Mouse (Mus musculus) intestine, embryonic 16.5 days (tissue): ENCODE measurements around the gene Eif4e1b. TPM values are rescaled to one million over a fixed set of nuclear protein-coding genes. Genes with fewer than 3 reads are reported as not detected.
A peak's percentile ranks its signal among the peaks of the same experiment; 100 is the strongest.

ENCODE experiments used
- ATAC-seq: fragments of 200-750 bp; cut with Nextera tagmentation; 2 replicates; pipeline ENCODE4 v1.8.0; 2017; ENCODE audit warnings: moderate TSS enrichment, moderate library complexity
- H3K27ac ChIP-seq: fragments of 300-500 bp; sonication (generic); 2 replicates; pipeline ENCODE4 v1.5.1; 2014; ENCODE audit warnings: mild to moderate bottlenecking, low read length
- H3K27me3 ChIP-seq: fragments of 300-500 bp; sonication (generic); replicated peaks from 2 replicates; pipeline ENCODE4 v1.6.1; 2014; ENCODE audit warnings: low read length, control low read depth, mixed read lengths; ENCODE audit not compliant: control insufficient read depth, insufficient read depth
- H3K36me3 ChIP-seq: fragments of 300-500 bp; sonication (generic); 2 replicates; pipeline ENCODE4 v1.6.1; 2014; ENCODE audit warnings: low read length, control low read depth; ENCODE audit not compliant: control insufficient read depth, insufficient read depth
- H3K4me1 ChIP-seq: fragments of 300-500 bp; sonication (generic); 2 replicates; pipeline ENCODE4 v1.6.1; 2014; ENCODE audit warnings: low read length, control low read depth, mixed read lengths; ENCODE audit not compliant: control insufficient read depth, insufficient read depth
- H3K4me2 ChIP-seq: fragments of 300-500 bp; sonication (generic); 2 replicates; pipeline ENCODE4 v1.6.1; 2014; ENCODE audit warnings: low read depth, low read length, control low read depth
- H3K4me3 ChIP-seq: fragments of 300-500 bp; sonication (generic); 2 replicates; pipeline ENCODE4 v1.5.1; 2014; ENCODE audit warnings: mild to moderate bottlenecking, low read length
- H3K9ac ChIP-seq: fragments of 300-500 bp; sonication (generic); 2 replicates; pipeline ENCODE4 v1.6.1; 2014; ENCODE audit warnings: low read depth, low read length
- H3K9me3 ChIP-seq: fragments of 300-500 bp; sonication (generic); 2 replicates; pipeline ENCODE4 v1.6.1; 2016; ENCODE audit warnings: low read length, control low read depth; ENCODE audit not compliant: control insufficient read depth
- WGBS: fragments of 180-500 bp; shearing (Covaris S2); extraction: QIAGEN DNeasy Blood & Tissue Kit; methylation state at CpG from one replicate; pipeline ENCODE4 v1.1.7; 2014; 5-methylcytosine and 5-hydroxymethylcytosine counted together
- polyA plus RNA-seq: library from polyadenylated mRNA; unstranded; fragments of >200 nt; fragmentation: Nextera tagmentation; extraction: Ambion mirVana; gene quantifications from 2 replicates; pipeline ENCODE4 v1.2.1, GENCODE M21; 2015

The Eif4e1b gene
- polyA plus RNA-seq, 1 experiment from 2014 or later = not detected

- H3K4me1 ChIP-seq = no peaks in the 10 kb centered on the region
- no peak overlapping the region for H3K4me2 ChIP-seq
- 0 out of 2 replicates have a peak, but pooled peaks cover under 1% of the 10 kb centered on the region for H3K9me3 ChIP-seq
- H3K27me3 ChIP-seq = peaks cover 3% of the 10 kb centered on the region; the same call in 1 of the 2 replicates
- H3K36me3 ChIP-seq = no peaks in the 10 kb centered on the region
- WGBS = 73% methylated on average over 12 of the region's 12 CpGs
- H3K9ac ChIP-seq = no peak overlapping the region
- no peak overlapping the region for H3K4me3 ChIP-seq
- no peak overlapping the region for H3K27ac ChIP-seq
- ATAC-seq = no peak
These were observed 24.3 kb downstream of the Eif4e1b start for GRCm38 (mm10) chr13:54808067-54808466.

GRCm38 (mm10) chr13:54811476-54811875 lies 27.7 kb downstream of the Eif4e1b start:
- no peak overlapping the region for H3K4me3 ChIP-seq
- H3K27me3 ChIP-seq = peaks cover under 1% of the 10 kb centered on the region; the same call in 1 of the 2 replicates
- no peaks in the 10 kb centered on the region for H3K4me1 ChIP-seq
- H3K36me3 ChIP-seq = no peaks in the 10 kb centered on the region
- H3K4me2 ChIP-seq = no peak overlapping the region
- no peak overlapping the region for H3K27ac ChIP-seq
- no peaks in the 10 kb centered on the region for H3K9me3 ChIP-seq
- H3K9ac ChIP-seq = no peak overlapping the region
- no peak for ATAC-seq
- 63% methylated on average over 7 of the region's 7 CpGs for WGBS

GRCm38 (mm10) chr13:54813381-54813780 lies 29.6 kb downstream of the Eif4e1b start:
- ATAC-seq = no peak
- Histone ChIP-seq H3K4me3 (no peak overlapping the region), H3K4me2 (no peak overlapping the region), H3K9me3 (no peaks in the 10 kb centered on the region), H3K27ac (no peak overlapping the region), H3K36me3 (no peaks in the 10 kb centered on the region), H3K9ac (no peak overlapping the region), H3K4me1 (no peaks in the 10 kb centered on the region), H3K27me3 (no peaks in the 10 kb centered on the region)
- WGBS = 84% methylated on average over 9 of the region's 9 CpGs

GRCm38 (mm10) chr13:54818399-54819254 lies 34.8 kb downstream of the Eif4e1b start:
- 29% methylated on average over 16 of the region's 17 CpGs for WGBS
- Histone ChIP-seq H3K27ac (no peak overlapping the region), H3K9ac (no peak overlapping the region), H3K27me3 (no peaks in the 10 kb centered on the region), H3K9me3 (no peaks in the 10 kb centered on the region), H3K4me2 (no peak overlapping the region), H3K4me3 (no peak overlapping the region), H3K4me1 (no peaks in the 10 kb centered on the region), H3K36me3 (no peaks in the 10 kb centered on the region)
- no peak for ATAC-seq

- Histone ChIP-seq H3K9me3 (no peaks in the 10 kb centered on the region), H3K4me3 (no peak overlapping the region), H3K4me1 (0 out of 2 replicates have a peak, but pooled peaks cover 3% of the 10 kb centered on the region), H3K4me2 (no peak overlapping the region), H3K36me3 (no peaks in the 10 kb centered on the region), H3K27me3 (no peaks in the 10 kb centered on the region), H3K27ac (no peak overlapping the region), H3K9ac (no peak overlapping the region)
- WGBS = 78% methylated on average over 4 of the region's 4 CpGs
- no peak for ATAC-seq
These were observed 37.3 kb downstream of the Eif4e1b start for GRCm38 (mm10) chr13:54821106-54821505.

GRCm38 (mm10) chr13:54821931-54822330 lies 38.1 kb downstream of the Eif4e1b start:
- H3K9ac ChIP-seq = no peak overlapping the region
- H3K4me2 ChIP-seq = no peak overlapping the region
- no peak for ATAC-seq
- H3K36me3 ChIP-seq = no peaks in the 10 kb centered on the region
- 0 out of 2 replicates have a peak, but pooled peaks cover 3% of the 10 kb centered on the region for H3K4me1 ChIP-seq
- no peaks in the 10 kb centered on the region for H3K9me3 ChIP-seq
- 74% methylated on average over 2 of the region's 2 CpGs for WGBS
- no peak overlapping the region for H3K27ac ChIP-seq
- H3K4me3 ChIP-seq = no peak overlapping the region
- no peaks in the 10 kb centered on the region for H3K27me3 ChIP-seq

- Histone ChIP-seq H3K9me3 (no peaks in the 10 kb centered on the region), H3K27me3 (no peaks in the 10 kb centered on the region), H3K4me3 (no peak overlapping the region), H3K27ac (no peak overlapping the region), H3K4me1 (0 out of 2 replicates have a peak, but pooled peaks cover 3% of the 10 kb centered on the region), H3K36me3 (no peaks in the 10 kb centered on the region), H3K4me2 (peak overlapping the region; percentile 32), H3K9ac (no peak overlapping the region)
- ATAC-seq = no peak
- WGBS = 17% methylated on average over 25 of the region's 25 CpGs
These were observed 40.5 kb downstream of the Eif4e1b start for GRCm38 (mm10) chr13:54824111-54824931.

- no peak overlapping the region for H3K27ac ChIP-seq
- H3K4me2 ChIP-seq = no peak overlapping the region
- 51% methylated on average over 7 of the region's 7 CpGs for WGBS
- no peaks in the 10 kb centered on the region for H3K36me3 ChIP-seq
- H3K4me3 ChIP-seq = no peak overlapping the region
- 0 out of 2 replicates have a peak, but pooled peaks cover 3% of the 10 kb centered on the region for H3K4me1 ChIP-seq
- no peaks in the 10 kb centered on the region for H3K27me3 ChIP-seq
- no peaks in the 10 kb centered on the region for H3K9me3 ChIP-seq
- no peak overlapping the region for H3K9ac ChIP-seq
- no peak for ATAC-seq
These were observed 44.2 kb downstream of the Eif4e1b start for GRCm38 (mm10) chr13:54827992-54828391.

GRCm38 (mm10) chr13:54828508-54828907 lies 44.7 kb downstream of the Eif4e1b start:
- Histone ChIP-seq H3K27me3 (no peaks in the 10 kb centered on the region), H3K4me3 (no peak overlapping the region), H3K36me3 (no peaks in the 10 kb centered on the region), H3K9ac (no peak overlapping the region), H3K9me3 (no peaks in the 10 kb centered on the region), H3K4me1 (0 out of 2 replicates have a peak, but pooled peaks cover 3% of the 10 kb centered on the region), H3K4me2 (no peak overlapping the region), H3K27ac (no peak overlapping the region)
- WGBS = 55% methylated on average over 6 of the region's 6 CpGs
- no peak for ATAC-seq
